Mouse (Mus musculus): ENCODE data around the gene Ranbp10. TPM values are rescaled to one million over a fixed set of nuclear protein-coding genes. Genes with fewer than 3 reads are reported as not detected.
"Not testable (repeated sequence)": the region's sequence is repeated elsewhere in the genome, so short reads cannot be mapped to it uniquely, and the experiment has no call there.

The Ranbp10 gene
- polyA plus RNA-seq, 1 experiment = 15.6 TPM

- H3K36me3 ChIP-seq (ENCODE audit: control insufficient read depth, insufficient read depth) = peaks cover 5% of the 10 kb centered on the region
- H3K79me2 ChIP-seq (ENCODE audit: control insufficient read depth, insufficient read depth) = no peaks in the 10 kb centered on the region
- no peak for TF ChIP-seq POLR2A (IDR thresholded peaks at IDR 0.05; ENCODE audit: insufficient read length, low read depth)
- no peak for TF ChIP-seq E2F4 (IDR thresholded peaks at IDR 0.05; ENCODE audit: insufficient read depth)
- TF ChIP-seq MAX (IDR thresholded peaks at IDR 0.05; ENCODE audit: low read depth) = no peak
- TF ChIP-seq MYOG (IDR thresholded peaks at IDR 0.05; ENCODE audit: control insufficient read depth in 1 of 3, insufficient read depth in 1 of 3, insufficient read length in 2 of 3, low read depth in 2 of 3) = no peak
- TF ChIP-seq CEBPB (IDR thresholded peaks at IDR 0.05; ENCODE audit: insufficient read depth, poor library complexity, severe bottlenecking) = no peak
- no peak for TF ChIP-seq MYOD1 (IDR thresholded peaks at IDR 0.05; ENCODE audit: control insufficient read depth in 1 of 3, insufficient read length in 2 of 3, low read depth in 2 of 3)
- TF ChIP-seq POLR2AphosphoS2 (IDR thresholded peaks at IDR 0.05; ENCODE audit: insufficient read length, low read depth) = no peak
- no peak for TF ChIP-seq SRF (IDR thresholded peaks at IDR 0.05; ENCODE audit: control insufficient read depth, insufficient read length, low read depth)
- no peak for TF ChIP-seq TCF3 (IDR thresholded peaks at IDR 0.05; ENCODE audit: insufficient read length, low read depth)
- TF ChIP-seq USF1 (IDR thresholded peaks at IDR 0.05; ENCODE audit: low read depth) = no peak
- TF ChIP-seq TCF12 (IDR thresholded peaks at IDR 0.05; ENCODE audit: insufficient read depth, poor library complexity, severe bottlenecking) = no peak
- TF ChIP-seq REST (IDR thresholded peaks at IDR 0.05; ENCODE audit: insufficient read depth, insufficient read length) = no peak
- H3K4me3 ChIP-seq = no peak overlapping the region
- no peak overlapping the region for H3ac ChIP-seq (ENCODE audit: control insufficient read depth, insufficient read length)
- no peaks in the 10 kb centered on the region for H3K27me3 ChIP-seq (ENCODE audit: control insufficient read depth, insufficient read depth, insufficient read length)
- H3K4me2 ChIP-seq (ENCODE audit: low read depth) = no peak overlapping the region
Measured at GRCm38 (mm10) chr8:105839209-105839608, 12.1 kb upstream of the Ranbp10 start.

GRCm38 (mm10) chr8:105836991-105837390 is 9.8 kb upstream of the Ranbp10 start:
- Histone ChIP-seq H3K4me3 (no peak overlapping the region), H3K36me3 (ENCODE audit: control insufficient read depth, insufficient read depth) (no peaks in the 10 kb centered on the region), H3K4me2 (ENCODE audit: low read depth) (no peak overlapping the region), H3K79me2 (ENCODE audit: control insufficient read depth, insufficient read depth) (no peaks in the 10 kb centered on the region), H3ac (ENCODE audit: control insufficient read depth, insufficient read length) (no peak overlapping the region), H3K27me3 (ENCODE audit: control insufficient read depth, insufficient read depth, insufficient read length) (no peaks in the 10 kb centered on the region)
- TF ChIP-seq USF1 (IDR thresholded peaks at IDR 0.05; ENCODE audit: low read depth) (no peak), TCF12 (IDR thresholded peaks at IDR 0.05; ENCODE audit: insufficient read depth, poor library complexity, severe bottlenecking) (no peak), SRF (IDR thresholded peaks at IDR 0.05; ENCODE audit: control insufficient read depth, insufficient read length, low read depth) (no peak), CEBPB (IDR thresholded peaks at IDR 0.05; ENCODE audit: insufficient read depth, poor library complexity, severe bottlenecking) (no peak), REST (IDR thresholded peaks at IDR 0.05; ENCODE audit: insufficient read depth, insufficient read length) (no peak), MYOD1 (IDR thresholded peaks at IDR 0.05; ENCODE audit: control insufficient read depth in 1 of 3, insufficient read length in 2 of 3, low read depth in 2 of 3) (peak in 1 of 3 experiments; percentile 39)

GRCm38 (mm10) chr8:105835318-105835717 is 8.2 kb upstream of the Ranbp10 start:
- no peak overlapping the region for H3K4me2 ChIP-seq (ENCODE audit: low read depth)
- no peaks in the 10 kb centered on the region for H3K36me3 ChIP-seq (ENCODE audit: control insufficient read depth, insufficient read depth)
- H3K27me3 ChIP-seq (ENCODE audit: control insufficient read depth, insufficient read depth, insufficient read length) = peaks cover 10% of the 10 kb centered on the region
- no peak overlapping the region for H3ac ChIP-seq (ENCODE audit: control insufficient read depth, insufficient read length)
- H3K4me3 ChIP-seq = no peak overlapping the region
- TF ChIP-seq SRF (IDR thresholded peaks at IDR 0.05; ENCODE audit: control insufficient read depth, insufficient read length, low read depth) = no peak
- no peak for TF ChIP-seq MYOD1 (IDR thresholded peaks at IDR 0.05; ENCODE audit: control insufficient read depth in 1 of 3, insufficient read length in 2 of 3, low read depth in 2 of 3)
- no peak for TF ChIP-seq TCF12 (IDR thresholded peaks at IDR 0.05; ENCODE audit: insufficient read depth, poor library complexity, severe bottlenecking)
- no peak for TF ChIP-seq POLR2A (IDR thresholded peaks at IDR 0.05; ENCODE audit: insufficient read length, low read depth)
- TF ChIP-seq CEBPB (IDR thresholded peaks at IDR 0.05; ENCODE audit: insufficient read depth, poor library complexity, severe bottlenecking) = no peak
- TF ChIP-seq TCF3 (IDR thresholded peaks at IDR 0.05; ENCODE audit: insufficient read length, low read depth) = no peak
- no peak for TF ChIP-seq E2F4 (IDR thresholded peaks at IDR 0.05; ENCODE audit: insufficient read depth)
- TF ChIP-seq REST (IDR thresholded peaks at IDR 0.05; ENCODE audit: insufficient read depth, insufficient read length) = no peak
- no peak for TF ChIP-seq POLR2AphosphoS2 (IDR thresholded peaks at IDR 0.05; ENCODE audit: insufficient read length, low read depth)
- no peak for TF ChIP-seq MAX (IDR thresholded peaks at IDR 0.05; ENCODE audit: low read depth)
- no peak for TF ChIP-seq MYOG (IDR thresholded peaks at IDR 0.05; ENCODE audit: control insufficient read depth in 1 of 3, insufficient read depth in 1 of 3, insufficient read length in 2 of 3, low read depth in 2 of 3)
- TF ChIP-seq USF1 (IDR thresholded peaks at IDR 0.05; ENCODE audit: low read depth) = no peak
- H3K79me2 ChIP-seq (ENCODE audit: control insufficient read depth, insufficient read depth) = no peaks in the 10 kb centered on the region

- not testable (repeated sequence) for H3ac ChIP-seq (ENCODE audit: control insufficient read depth, insufficient read length); H3K4me2 ChIP-seq (ENCODE audit: low read depth); H3K79me2 ChIP-seq (ENCODE audit: control insufficient read depth, insufficient read depth); H3K4me3 ChIP-seq; H3K36me3 ChIP-seq (ENCODE audit: control insufficient read depth, insufficient read depth)
- H3K27me3 ChIP-seq (ENCODE audit: control insufficient read depth, insufficient read depth, insufficient read length) = peaks cover 10% of the 10 kb centered on the region
- peak; percentile 46 for TF ChIP-seq TCF12 (IDR thresholded peaks at IDR 0.05; ENCODE audit: insufficient read depth, poor library complexity, severe bottlenecking)
- peak; percentile 19 to 85 (median 83) for TF ChIP-seq MYOG (IDR thresholded peaks at IDR 0.05; ENCODE audit: control insufficient read depth in 1 of 3, insufficient read depth in 1 of 3, insufficient read length in 2 of 3, low read depth in 2 of 3)
- TF ChIP-seq MYOD1 (IDR thresholded peaks at IDR 0.05; ENCODE audit: control insufficient read depth in 1 of 3, insufficient read length in 2 of 3, low read depth in 2 of 3) = peak in 2 of 3 experiments; percentile 79 to 86
- TF ChIP-seq TCF3 (IDR thresholded peaks at IDR 0.05; ENCODE audit: insufficient read length, low read depth) = peak; percentile 93
Measured at GRCm38 (mm10) chr8:105833740-105834139, 6.6 kb upstream of the Ranbp10 start.

GRCm38 (mm10) chr8:105826379-105826778 is 771 bp downstream of the Ranbp10 start:
- Histone ChIP-seq H3K36me3 (ENCODE audit: control insufficient read depth, insufficient read depth) (peaks cover 18% of the 10 kb centered on the region), H3K4me3 (peak overlapping the region; percentile 77), H3K4me2 (ENCODE audit: low read depth) (peak overlapping the region; percentile 89), H3K79me2 (ENCODE audit: control insufficient read depth, insufficient read depth) (peaks cover 51% of the 10 kb centered on the region), H3ac (ENCODE audit: control insufficient read depth, insufficient read length) (peak overlapping the region; percentile 60), H3K27me3 (ENCODE audit: control insufficient read depth, insufficient read depth, insufficient read length) (peaks cover 10% of the 10 kb centered on the region)
- TF ChIP-seq CEBPB (IDR thresholded peaks at IDR 0.05; ENCODE audit: insufficient read depth, poor library complexity, severe bottlenecking) (no peak), REST (IDR thresholded peaks at IDR 0.05; ENCODE audit: insufficient read depth, insufficient read length) (no peak), USF1 (IDR thresholded peaks at IDR 0.05; ENCODE audit: low read depth) (no peak), TCF12 (IDR thresholded peaks at IDR 0.05; ENCODE audit: insufficient read depth, poor library complexity, severe bottlenecking) (no peak), POLR2A (IDR thresholded peaks at IDR 0.05; ENCODE audit: insufficient read length, low read depth) (no peak), TCF3 (IDR thresholded peaks at IDR 0.05; ENCODE audit: insufficient read length, low read depth) (no peak), MYOG (IDR thresholded peaks at IDR 0.05; ENCODE audit: control insufficient read depth in 1 of 3, insufficient read depth in 1 of 3, insufficient read length in 2 of 3, low read depth in 2 of 3) (no peak), POLR2AphosphoS2 (IDR thresholded peaks at IDR 0.05; ENCODE audit: insufficient read length, low read depth) (no peak), MYOD1 (IDR thresholded peaks at IDR 0.05; ENCODE audit: control insufficient read depth in 1 of 3, insufficient read length in 2 of 3, low read depth in 2 of 3) (no peak), MAX (IDR thresholded peaks at IDR 0.05; ENCODE audit: low read depth) (no peak), E2F4 (IDR thresholded peaks at IDR 0.05; ENCODE audit: insufficient read depth) (no peak), SRF (IDR thresholded peaks at IDR 0.05; ENCODE audit: control insufficient read depth, insufficient read length, low read depth) (no peak)

Measured in myocyte (in vitro differentiated cells).